14 mouse cellular contexts compared by ENCODE assay signal in the genomic region with DNA sequence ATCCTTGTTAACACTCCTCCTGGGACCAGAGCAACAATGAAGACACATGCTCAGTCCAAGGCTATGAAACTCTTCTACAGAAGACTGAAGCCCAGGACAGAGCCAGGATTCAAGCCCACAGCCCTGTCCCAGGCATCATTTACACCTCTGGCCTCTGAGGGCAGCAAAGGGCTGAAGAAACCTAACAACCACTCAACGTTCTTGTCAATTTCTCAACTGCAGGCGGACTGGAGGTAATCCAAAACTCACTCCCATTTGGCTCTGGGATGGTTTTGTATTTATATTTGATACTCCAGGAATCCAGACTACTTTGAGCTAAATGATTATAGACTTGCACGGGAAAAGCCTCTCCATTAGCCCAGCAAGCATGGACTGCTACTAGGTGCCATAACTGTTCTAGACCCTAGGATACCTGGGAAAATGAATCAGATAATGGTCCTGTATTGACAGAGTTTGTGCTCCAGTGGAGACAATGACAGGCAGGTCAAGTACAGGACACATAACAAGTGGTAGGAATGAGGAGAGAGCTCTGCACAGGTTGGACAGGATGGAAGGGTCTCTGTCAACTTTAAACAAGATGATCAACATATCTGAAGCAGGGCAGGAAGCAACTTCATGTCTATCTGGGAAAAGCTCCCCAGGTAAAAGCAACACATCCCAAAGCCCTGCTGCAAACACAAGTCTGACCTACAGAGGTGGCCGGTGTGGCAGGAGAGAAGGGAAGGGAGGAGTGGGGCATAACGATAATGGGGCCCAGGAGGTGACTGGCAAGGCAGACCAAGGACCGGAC. TPM values are rescaled to one million over a fixed set of nuclear protein-coding genes. Genes with fewer than 3 reads are reported as not detected.
A peak's percentile ranks its signal among the peaks of the same experiment; 100 is the strongest.
DNase-seq lines count a peak whose midpoint lies in the region; ATAC-seq and TF ChIP-seq lines count a peak whose summit lies in the region.
"Had no signal": no experiment of that assay in that cellular context is flagged by ENCODE, and none has a peak within 500 bp of the region (broad histone marks: within the 10 kb centered on the region; RNA-seq: fewer than 3 reads in every experiment).

No protein-coding gene starts in this region.

- H3K27ac ChIP-seq in heart, embryonic 10.5 days, result no peak overlapping the region
- H3K27ac ChIP-seq in bone marrow macrophage, adult 2 months (ENCODE audit: insufficient read depth, low read depth, low read length), result peak overlapping the region; percentile 13
- peak overlapping the region; percentile 71 for H3K27ac ChIP-seq in heart, embryonic 16.5 days (ENCODE audit: low read length)
- H3K27ac ChIP-seq in lung, embryonic 15.5 days, result peak overlapping the region; percentile 38; the same call in 1 of the 2 replicates
- H3K27ac ChIP-seq in hindbrain, embryonic 10.5 days, result no peak overlapping the region

- no peak for TF ChIP-seq POLR2A in bone marrow macrophage, adult 2 months (IDR thresholded peaks at IDR 0.05; ENCODE audit: borderline replicate concordance, low read depth, low read length)

- TF ChIP-seq CTCF in bone marrow macrophage, adult 2 months (IDR thresholded peaks at IDR 0.05; ENCODE audit: low read depth, low read length), result no peak

- H3K9ac ChIP-seq in heart, embryonic 16.5 days (ENCODE audit: low read length), result peak overlapping the region; percentile 39
- H3K9ac ChIP-seq in lung, embryonic 15.5 days, result no peak overlapping the region

- peaks cover 30% of the 10 kb centered on the region for H3K4me1 ChIP-seq in heart, embryonic 10.5 days
- H3K4me1 ChIP-seq in bone marrow macrophage, adult 2 months (ENCODE audit: control insufficient read depth, insufficient read depth, low read length), result peaks cover 53% of the 10 kb centered on the region
- H3K4me1 ChIP-seq in heart, embryonic 16.5 days (ENCODE audit: control insufficient read depth, insufficient read depth, low read length), result peaks cover 57% of the 10 kb centered on the region
- H3K4me1 ChIP-seq in lung, embryonic 15.5 days, result peaks cover 66% of the 10 kb centered on the region
- H3K4me1 ChIP-seq in hindbrain, embryonic 10.5 days (replicated peaks), result peaks cover 18% of the 10 kb centered on the region

- H3K27me3 ChIP-seq in heart, embryonic 10.5 days (ENCODE audit: insufficient read depth, poor library complexity, severe bottlenecking), result no peaks in the 10 kb centered on the region
- no peaks in the 10 kb centered on the region for H3K27me3 ChIP-seq in heart, embryonic 16.5 days (ENCODE audit: control insufficient read depth, insufficient read depth, low read length)
- H3K27me3 ChIP-seq in lung, embryonic 15.5 days, result no peaks in the 10 kb centered on the region
- no peaks in the 10 kb centered on the region for H3K27me3 ChIP-seq in hindbrain, embryonic 10.5 days (ENCODE audit: insufficient read depth, poor library complexity, severe bottlenecking)

- H3K36me3 ChIP-seq in heart, embryonic 10.5 days, result 0 out of 2 replicates have a peak, but pooled peaks cover 3% of the 10 kb centered on the region
- no peaks in the 10 kb centered on the region for H3K36me3 ChIP-seq in heart, embryonic 16.5 days (ENCODE audit: control insufficient read depth, insufficient read depth)
- peaks cover 5% of the 10 kb centered on the region; the same call in 1 of the 2 replicates for H3K36me3 ChIP-seq in lung, embryonic 15.5 days
- H3K36me3 ChIP-seq in hindbrain, embryonic 10.5 days, result no peaks in the 10 kb centered on the region

- H3K4me2 ChIP-seq in heart, embryonic 16.5 days (ENCODE audit: low read depth, low read length), result peak overlapping the region; percentile 38; the same call in 1 of the 2 replicates
- H3K4me2 ChIP-seq in lung, embryonic 15.5 days, result no peak overlapping the region; the same call in 1 of the 2 replicates

- H3K4me3 ChIP-seq in heart, embryonic 10.5 days, result no peak overlapping the region
- no peak overlapping the region for H3K4me3 ChIP-seq in bone marrow macrophage, adult 2 months (ENCODE audit: insufficient read depth, low read length)
- H3K4me3 ChIP-seq in heart, embryonic 16.5 days (ENCODE audit: low read length), result no peak overlapping the region
- H3K4me3 ChIP-seq in lung, embryonic 15.5 days, result no peak overlapping the region
- no peak overlapping the region for H3K4me3 ChIP-seq in hindbrain, embryonic 10.5 days

- peak; percentile 39 for DNase-seq in heart, adult 8-10 months (ENCODE audit: low spot score)
- DNase-seq in heart, embryonic 10.5 days (ENCODE audit: low spot score), result no peak
- no peak for DNase-seq in right cerebral cortex, postnatal 25 days
- DNase-seq in hindbrain, embryonic 10.5 days (ENCODE audit: low spot score), result no peak
- DNase-seq in B cell, adult 2 months, result no peak
- DNase-seq: cerebellum, adult 11-12 months; gastrocnemius, postnatal 10 days; kidney, postnatal 25 days had no signal

- 65% methylated on average over 6 of the region's 6 CpGs for WGBS in heart, embryonic 10.5 days
- 39% methylated on average over 6 of the region's 6 CpGs for WGBS in heart, embryonic 16.5 days
- 42% methylated on average over 6 of the region's 6 CpGs for WGBS in lung, embryonic 15.5 days
- 84% methylated on average over 6 of the region's 6 CpGs for WGBS in hindbrain, embryonic 10.5 days

- H3K9me3 ChIP-seq in heart, embryonic 10.5 days, result no peaks in the 10 kb centered on the region
- no peaks in the 10 kb centered on the region for H3K9me3 ChIP-seq in heart, embryonic 16.5 days (replicated peaks; ENCODE audit: control insufficient read depth, low read length)
- H3K9me3 ChIP-seq in lung, embryonic 15.5 days, result no peaks in the 10 kb centered on the region
- H3K9me3 ChIP-seq in hindbrain, embryonic 10.5 days, result no peaks in the 10 kb centered on the region

- peak; percentile 38; the same call in 1 of the 2 replicates for ATAC-seq in heart, embryonic 16.5 days (replicated peaks; ENCODE audit: extremely low read depth, insufficient read depth, low FRiP score)
- ATAC-seq in lung, embryonic 15.5 days (ENCODE audit: borderline replicate concordance, extremely low read depth, low FRiP score, low TSS enrichment), result peak; percentile 20; the same call in 1 of the 2 replicates
- ATAC-seq: activated CD4-positive, CD25-positive, alpha-beta regulatory T cell, adult 4 months had no signal

RNA-seq across cellular contexts. Expression of gene Rrbp1, which starts 5.7 kb away (rescaled TPM):
- total RNA-seq in heart, adult 8-10 months (2022), result 100 to 1,000 TPM; 109 to 128 (median 115) TPM
- 57.6 and 86.9 TPM in 2 replicates for polyA plus RNA-seq in heart, embryonic 10.5 days (2016; fragmentation: Nextera tagmentation; extraction: Ambion mirVana)
- 282 and 287 TPM in 2 replicates for polyA plus RNA-seq in bone marrow macrophage, adult 2 months (2012; ENCODE audit: insufficient read depth, insufficient read length, missing spikeins)
- 52.4 and 59.7 TPM in 2 replicates for polyA plus RNA-seq in heart, embryonic 16.5 days (2015; fragmentation: Nextera tagmentation; extraction: Ambion mirVana)
- 83.1 and 86.8 TPM in 2 replicates for polyA plus RNA-seq in lung, embryonic 15.5 days (2015; fragmentation: Nextera tagmentation; extraction: Ambion mirVana)
- 41.0 and 58.0 TPM in 2 replicates for polyA plus RNA-seq in hindbrain, embryonic 10.5 days (2016; fragmentation: Nextera tagmentation; extraction: Ambion mirVana)

RNA-seq across cellular contexts. Expression of gene Banf2, which starts 27.5 kb away (rescaled TPM):
- not detected for total RNA-seq in heart, adult 8-10 months (2022)
- polyA plus RNA-seq in heart, embryonic 10.5 days (2016; fragmentation: Nextera tagmentation; extraction: Ambion mirVana), result not detected in 2 replicates
- not detected in 2 replicates for polyA plus RNA-seq in bone marrow macrophage, adult 2 months (2012; ENCODE audit: insufficient read depth, insufficient read length, missing spikeins)
- not detected in 2 replicates for polyA plus RNA-seq in heart, embryonic 16.5 days (2015; fragmentation: Nextera tagmentation; extraction: Ambion mirVana)
- polyA plus RNA-seq in lung, embryonic 15.5 days (2015; fragmentation: Nextera tagmentation; extraction: Ambion mirVana), result not detected in 2 replicates
- not detected in 2 replicates for polyA plus RNA-seq in hindbrain, embryonic 10.5 days (2016; fragmentation: Nextera tagmentation; extraction: Ambion mirVana)
- total RNA-seq: gastrocnemius, postnatal 10 days had no signal
- polyA plus RNA-seq: activated CD4-positive, CD25-positive, alpha-beta regulatory T cell, adult 4 months; limb, embryonic 14.5 days; neural tube, embryonic 11.5 days had no signal

Comparison
In these comparisons a context has a peak if more than half of its experiments do, and no peak if none do; other contexts are left out.
1. H3K27ac ChIP-seq: peak in bone marrow macrophage, adult 2 months (single experiment), heart, embryonic 16.5 days (single experiment) and lung, embryonic 15.5 days (single experiment); none in heart, embryonic 10.5 days (single experiment) and hindbrain, embryonic 10.5 days (single experiment).